Mouse (Mus musculus) ovary, postnatal 10 days (tissue): ENCODE measurements around the gene Naaa.
A peak's percentile ranks its signal among the peaks of the same experiment; 100 is the strongest.

Experiments used
- DNase-seq: peaks from one replicate; pipeline ENCODE4 v3.0.0; 2022; ENCODE audit warnings: low spot score

Naaa gene

GRCm38 (mm10) chr5:92277437-92278394 lies at the start of gene Naaa:
TSS of gene Naaa (minus strand) at chr5:92278170.
- DNase-seq = peak; percentile 69

- DNase-seq = no peak
These were observed 49.4 kb upstream of the Naaa start for GRCm38 (mm10) chr5:92327367-92327766.

GRCm38 (mm10) chr5:92323264-92323663 lies 45.3 kb upstream of the Naaa start:
- no peak for DNase-seq

- DNase-seq = no peak
These were observed 44.6 kb upstream of the Naaa start for GRCm38 (mm10) chr5:92322612-92323011.

- no peak for DNase-seq
These were observed 43.8 kb upstream of the Naaa start for GRCm38 (mm10) chr5:92321631-92322400.

- no peak for DNase-seq
These were observed 40.6 kb upstream of the Naaa start for GRCm38 (mm10) chr5:92318596-92318995.

- DNase-seq = no peak
These were observed 40.1 kb upstream of the Naaa start for GRCm38 (mm10) chr5:92318119-92318518.

GRCm38 (mm10) chr5:92313776-92314175 lies 35.8 kb upstream of the Naaa start:
- no peak for DNase-seq

GRCm38 (mm10) chr5:92312046-92312715 lies 34.2 kb upstream of the Naaa start:
- DNase-seq = peak; percentile 68

- DNase-seq = peak; percentile 78
These were observed 31.9 kb upstream of the Naaa start, which contains the start of gene Sdad1 for GRCm38 (mm10) chr5:92309681-92310511. TSS of gene Sdad1 (minus strand) at chr5:92310479.

- DNase-seq = no peak
These were observed 26.3 kb upstream of the Naaa start for GRCm38 (mm10) chr5:92304291-92304690.

GRCm38 (mm10) chr5:92302149-92302840 lies 24.3 kb upstream of the Naaa start:
- no peak for DNase-seq

GRCm38 (mm10) chr5:92294525-92294924 lies 16.6 kb upstream of the Naaa start:
- DNase-seq = no peak

- DNase-seq = no peak
These were observed 13.9 kb upstream of the Naaa start for GRCm38 (mm10) chr5:92291652-92292414.

GRCm38 (mm10) chr5:92287840-92288239 lies 9.9 kb upstream of the Naaa start:
- no peak for DNase-seq

- DNase-seq = no peak
These were observed 5.1 kb upstream of the Naaa start for GRCm38 (mm10) chr5:92283107-92283506.

GRCm38 (mm10) chr5:92282571-92282970 lies 4.6 kb upstream of the Naaa start:
- DNase-seq = no peak

GRCm38 (mm10) chr5:92278942-92279537 lies 1.1 kb upstream of the Naaa start:
- DNase-seq = no peak

GRCm38 (mm10) chr5:92270496-92270895 lies 7.5 kb downstream of the Naaa start:
- no peak for DNase-seq
